Mouse (Mus musculus): Measurements from ENCODE around the gene Taz.

Taz gene

DNA sequence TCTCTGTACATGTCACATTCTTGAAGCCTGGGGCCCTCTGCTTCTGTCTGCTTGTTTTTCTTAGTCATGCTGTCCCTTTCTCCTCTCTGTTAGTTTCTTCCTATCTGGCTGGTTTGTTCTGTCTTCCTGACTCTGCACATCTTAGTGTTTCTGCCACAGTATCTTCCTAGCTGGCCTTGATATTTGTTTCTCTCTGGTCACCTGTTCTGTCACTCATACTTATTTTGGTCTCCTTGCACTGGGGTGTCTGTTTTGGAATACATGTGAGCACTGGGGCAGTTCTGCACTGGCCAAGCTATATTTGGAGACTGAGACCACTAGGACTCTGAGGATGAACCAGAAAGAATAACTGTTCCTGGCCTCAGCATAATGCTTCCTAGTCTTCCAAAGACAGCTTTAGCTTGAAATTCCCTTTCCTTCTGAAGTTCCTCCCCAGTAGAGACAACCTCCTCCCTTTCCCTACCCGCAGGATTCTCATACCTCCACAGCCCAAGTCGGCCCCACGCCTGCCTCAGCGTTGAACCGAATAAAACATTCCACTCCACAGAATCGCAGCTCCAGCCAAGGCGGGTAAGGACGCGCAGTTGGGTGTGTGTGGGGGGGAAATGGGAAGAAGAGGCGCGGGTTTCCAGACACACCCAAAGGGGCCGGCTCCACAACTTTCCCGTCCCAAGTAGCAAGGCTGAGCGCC is 526 bp upstream of the Taz start:
- no peak for DNase-seq (ENCODE audit: low spot score)

GRCm38 (mm10) chrX:74282395-74283091 is 831 bp downstream of the Taz start:
- DNase-seq (ENCODE audit: low spot score): peak; percentile 65

- DNase-seq (ENCODE audit: low spot score): no peak
Measured at GRCm38 (mm10) chrX:74283092-74283437, 1.4 kb downstream of the Taz start.

DNA sequence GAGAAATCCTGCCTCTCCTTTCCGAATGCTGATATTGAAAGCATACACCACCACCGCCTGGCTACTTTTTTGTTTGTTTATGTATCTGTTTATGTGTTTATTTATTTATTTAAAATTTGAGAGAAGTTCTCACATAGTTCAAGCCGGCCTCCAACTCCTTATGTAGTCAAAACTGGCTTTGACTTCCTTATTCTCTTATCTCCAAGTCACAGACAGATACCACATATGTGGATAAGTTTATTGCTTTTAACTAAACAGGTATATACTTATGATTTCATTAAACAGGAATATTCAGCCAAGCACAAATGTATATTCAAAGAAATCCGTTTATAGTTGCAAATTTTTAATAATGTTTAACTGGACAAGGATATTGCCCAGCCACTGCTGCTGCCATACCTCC is 11.7 kb downstream of the Taz start:
- DNase-seq (ENCODE audit: low spot score): no peak

- peak; percentile 87 for DNase-seq (ENCODE audit: low spot score)
Measured at GRCm38 (mm10) chrX:74296538-74297448, 15.1 kb downstream of the Taz start, which contains the start of gene Atp6ap1. TSS of gene Atp6ap1 (plus strand) at chrX:74297097.

- no peak for DNase-seq (ENCODE audit: low spot score)
Measured at GRCm38 (mm10) chrX:74298348-74298747, 16.6 kb downstream of the Taz start.

DNA sequence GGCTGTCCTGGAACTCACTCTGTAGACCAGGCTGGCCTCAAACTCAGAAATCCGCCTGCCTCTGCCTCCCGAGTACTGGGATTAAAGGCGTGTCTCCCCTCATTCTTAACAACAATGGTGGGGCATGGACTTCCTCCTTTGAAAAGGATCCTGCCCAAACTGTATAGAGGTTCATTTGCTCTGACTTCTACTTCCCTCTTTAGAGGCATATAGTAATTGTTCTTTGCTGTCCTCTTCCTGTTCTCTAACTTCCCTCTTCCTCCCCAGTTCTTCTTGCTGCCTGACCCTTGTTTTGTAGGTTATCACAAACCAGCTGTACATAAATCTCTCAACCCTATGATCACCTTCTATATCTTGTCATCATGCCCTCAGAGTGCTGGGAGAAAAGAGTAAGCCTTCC is 18.0 kb downstream of the Taz start:
- DNase-seq (ENCODE audit: low spot score): no peak

GRCm38 (mm10) chrX:74304867-74305700 is 23.4 kb downstream of the Taz start, which contains the start of gene Gdi1:
TSS of gene Gdi1 (plus strand) at chrX:74304998.
- no peak for DNase-seq (ENCODE audit: low spot score)

GRCm38 (mm10) chrX:74312540-74313464 is 31.1 kb downstream of the Taz start, which contains the start of gene Fam50a:
TSS of gene Fam50a (plus strand) at chrX:74313033.
- DNase-seq (ENCODE audit: low spot score): peak; percentile 31

DNA sequence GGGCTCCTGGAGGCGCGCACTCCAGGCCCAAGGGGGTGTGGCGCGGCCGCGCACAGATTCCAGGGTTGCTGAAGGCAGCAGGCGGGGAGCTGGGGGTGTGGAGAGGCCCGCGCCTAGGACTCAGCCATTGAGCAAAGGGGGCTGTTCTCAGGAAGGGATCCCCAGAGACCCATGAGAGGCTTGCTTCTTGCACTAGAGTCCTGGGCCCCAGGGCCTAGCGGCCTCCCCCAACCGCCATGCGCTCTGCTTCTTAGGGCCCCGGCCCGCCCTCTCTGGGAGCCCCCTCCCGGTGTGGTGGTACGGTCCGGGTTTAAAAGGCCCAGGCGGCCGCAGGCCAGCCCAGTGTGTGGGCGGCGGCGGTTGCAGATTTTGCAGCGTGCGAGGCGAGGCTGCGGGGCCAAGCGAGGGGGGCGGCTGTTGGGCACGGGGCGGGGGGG is 47.0 kb downstream of the Taz start, which contains the start of gene Plxna3:
Plxna3 (plus strand) TSS at position 342 of the 437 bp plus-strand sequence.
- no peak for DNase-seq (ENCODE audit: low spot score)

DNA sequence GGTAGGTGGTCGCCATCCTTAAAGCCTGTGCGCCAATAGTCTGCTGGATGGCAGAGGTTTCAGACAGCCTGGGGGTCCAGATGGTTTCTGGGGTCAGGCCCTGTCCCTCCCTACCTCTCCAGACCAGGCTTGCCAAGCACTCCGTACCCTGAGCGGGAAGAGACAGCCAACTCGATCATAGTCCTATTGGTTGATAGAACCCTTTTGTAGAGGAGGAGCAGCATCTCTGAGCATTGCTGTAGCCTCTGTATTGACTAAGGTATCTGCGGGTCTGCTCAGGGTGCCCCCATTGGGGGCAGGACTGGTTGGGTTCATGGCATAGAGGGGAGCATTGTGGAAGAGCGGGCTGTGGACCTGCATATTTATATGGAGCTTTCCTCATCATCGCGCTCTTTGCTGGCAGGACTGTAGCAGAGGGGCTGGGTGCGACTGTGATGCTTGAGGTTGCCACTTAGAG is 47.5 kb downstream of the Taz start:
- DNase-seq (ENCODE audit: low spot score): no peak

- no peak for DNase-seq (ENCODE audit: low spot score)
Measured at GRCm38 (mm10) chrX:74330166-74330930, 48.6 kb downstream of the Taz start.
